Mouse (Mus musculus) lung, postnatal 0 days (tissue): ENCODE results near the gene Olfr1410.

Experiments used
- CTCF ChIP-seq: IDR thresholded peaks from 2 replicates; pipeline ENCODE4 v1.5.1; 2016; ENCODE audit warnings: antibody characterized with exemption, mild to moderate bottlenecking
- EP300 ChIP-seq: IDR thresholded peaks from 2 replicates; pipeline ENCODE4 v1.6.1; 2016; ENCODE audit warnings: antibody characterized with exemption, mild to moderate bottlenecking, control low read depth

DNA sequence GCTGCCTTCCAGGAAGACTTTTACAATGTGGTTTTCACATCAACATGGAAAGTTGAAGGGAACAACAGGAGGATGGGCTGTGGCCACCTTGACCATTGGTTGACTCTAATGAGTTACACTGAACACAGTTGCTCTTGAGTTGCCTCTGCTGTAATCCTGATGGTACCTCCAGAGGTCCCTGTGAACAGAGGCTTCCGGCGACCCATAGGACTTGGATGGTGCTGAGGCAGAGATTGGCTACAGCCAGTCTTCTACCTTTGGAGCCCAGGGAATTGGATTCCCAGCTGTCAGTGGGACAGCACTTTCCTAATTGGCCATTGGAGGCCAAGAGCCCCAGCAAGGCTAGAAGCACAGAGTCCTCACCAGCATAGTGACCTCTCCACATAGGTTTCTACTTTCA is 20.1 kb upstream of the Olfr1410 start, which contains the start of gene Olfr1412:
- TF ChIP-seq CTCF (no peak), EP300 (no peak)
